Mouse (Mus musculus) Patski (cell line): ENCODE data around the gene Nbas. TPM values are rescaled to one million over a fixed set of nuclear protein-coding genes. Genes with fewer than 3 reads are reported as not detected.

Experiments
- ATAC-seq: fragments of 100-300 bp; one replicate; pipeline ENCODE4 v1.8.0; 2021
- CTCF ChIA-PET: fragments of 350-600 bp; sonication (Branson Sonifier 250); formaldehyde crosslinking; loops from one replicate; lab custom pipeline; 2022; ENCODE audit warnings: inconsistent platforms; lab: Charles Lee
- POLR2A ChIA-PET: fragments of 350-600 bp; sonication (Branson Sonifier 250); formaldehyde crosslinking; loops from one replicate; lab custom pipeline; 2022; ENCODE audit warnings: antibody characterized with exemption, inconsistent platforms; lab: Charles Lee
- DNase-seq: peaks from one replicate; pipeline ENCODE4 v3.0.0-alpha.2; 2011; ENCODE audit warnings: low read depth, low spot score
- H3K27me3 ChIP-seq: fragments of 371-371 bp; one replicate; pipeline ENCODE4 v1.5.1; 2021
- CTCF ChIP-seq: fragments of 100-300 bp; IDR thresholded peaks from one replicate; pipeline ENCODE4 v1.5.1; 2021
- in situ Hi-C: fragments of 300-500 bp; cut with MboI; formaldehyde crosslinking; loops from 3 replicates; pipeline ENCODE4 v1.11.1; 2018; ENCODE audit warnings: low pct_unique_long_range_greater_than_20kb, mixed read lengths
- polyA plus RNA-seq: library from polyadenylated mRNA; unstranded; gene quantifications from one replicate; pipeline ENCODE4 v1.2.3, GENCODE M21; 2021

The Nbas gene
- polyA plus RNA-seq, 1 experiment from 2014 or later: 16.1 TPM

- ATAC-seq: no peak
- POLR2A ChIA-PET: no interaction called here
- no peaks in the 10 kb centered on the region for H3K27me3 ChIP-seq
- CTCF ChIA-PET: no interaction called here
- in situ Hi-C loops: no loop called here
- DNase-seq: no peak
- TF ChIP-seq CTCF: no peak
These were observed 113.1 kb downstream of the Nbas start for GRCm38 (mm10) chr12:13382046-13382445.

GRCm38 (mm10) chr12:13389644-13390043, 120.7 kb downstream of the Nbas start:
- in situ Hi-C loops: no loop called here
- TF ChIP-seq CTCF: no peak
- no peaks in the 10 kb centered on the region for H3K27me3 ChIP-seq
- ChIA-PET CTCF (no interaction called here), POLR2A (no interaction called here)
- no peak for DNase-seq
- ATAC-seq: no peak

- in situ Hi-C loops: no loop called here
- no peaks in the 10 kb centered on the region for H3K27me3 ChIP-seq
- DNase-seq: no peak
- ChIA-PET POLR2A (no interaction called here), CTCF (interaction anchor here (1.3 kb wide), 1 partner anchor 8 kb away, joined by 4 read pairs; no protein-coding TSS in a partner anchor)
- TF ChIP-seq CTCF: no peak
- ATAC-seq: no peak
These were observed 141.3 kb downstream of the Nbas start for GRCm38 (mm10) chr12:13410191-13410590.

GRCm38 (mm10) chr12:13418651-13419050, 149.7 kb downstream of the Nbas start:
- POLR2A ChIA-PET: interaction anchor here (0.9 kb wide), 1 partner anchor 12 kb away, joined by 3 read pairs; no protein-coding TSS in a partner anchor
- CTCF ChIA-PET: interaction anchor here (0.7 kb wide), 1 partner anchor 9 kb away, joined by 4 read pairs; no protein-coding TSS in a partner anchor
- DNase-seq (no peak), ATAC-seq (no peak)
- no peak for TF ChIP-seq CTCF
- H3K27me3 ChIP-seq: no peaks in the 10 kb centered on the region
- in situ Hi-C loops: no loop called here

- no peak for ATAC-seq
- in situ Hi-C loops: no loop called here
- no peaks in the 10 kb centered on the region for H3K27me3 ChIP-seq
- CTCF ChIA-PET: interaction anchor here (1.1 kb wide), 2 partner anchors 21 to 59 kb away, joined by 3 to 4 read pairs; no protein-coding TSS in a partner anchor
- DNase-seq: no peak
- TF ChIP-seq CTCF: no peak
- POLR2A ChIA-PET: interaction anchor here (0.7 kb wide), 1 partner anchor 11 kb away, joined by 3 read pairs; no protein-coding TSS in a partner anchor
These were observed 161.3 kb downstream of the Nbas start for GRCm38 (mm10) chr12:13430219-13430618.

- ATAC-seq (no peak), DNase-seq (no peak)
- CTCF ChIA-PET: no interaction called here
- H3K27me3 ChIP-seq: no peaks in the 10 kb centered on the region
- no peak for TF ChIP-seq CTCF
- in situ Hi-C loops: no loop called here
- POLR2A ChIA-PET: no interaction called here
These were observed 175.9 kb downstream of the Nbas start for GRCm38 (mm10) chr12:13444653-13445431.

GRCm38 (mm10) chr12:13445486-13446065, 176.6 kb downstream of the Nbas start:
- in situ Hi-C loops: no loop called here
- CTCF ChIA-PET: no interaction called here
- POLR2A ChIA-PET: no interaction called here
- H3K27me3 ChIP-seq: no peaks in the 10 kb centered on the region
- TF ChIP-seq CTCF: no peak
- no peak for ATAC-seq
- no peak for DNase-seq

GRCm38 (mm10) chr12:13448916-13449315, 180.0 kb downstream of the Nbas start:
- no peaks in the 10 kb centered on the region for H3K27me3 ChIP-seq
- in situ Hi-C loops: no loop called here
- ATAC-seq (no peak), DNase-seq (no peak)
- ChIA-PET POLR2A (interaction anchor here (0.7 kb wide), 1 partner anchor 49 kb away, joined by 3 read pairs; no protein-coding TSS in a partner anchor), CTCF (no interaction called here)
- TF ChIP-seq CTCF: no peak

GRCm38 (mm10) chr12:13452050-13452449, 183.1 kb downstream of the Nbas start:
- ATAC-seq (no peak), DNase-seq (no peak)
- ChIA-PET POLR2A (no interaction called here), CTCF (interaction anchor here (1.2 to 2.7 kb wide), 2 partner anchors 14 to 22 kb away, joined by 4 to 8 read pairs; no protein-coding TSS in a partner anchor)
- no peaks in the 10 kb centered on the region for H3K27me3 ChIP-seq
- TF ChIP-seq CTCF: no peak
- in situ Hi-C loops: no loop called here

- in situ Hi-C loops: no loop called here
- ATAC-seq (no peak), DNase-seq (no peak)
- no peaks in the 10 kb centered on the region for H3K27me3 ChIP-seq
- POLR2A ChIA-PET: no interaction called here
- CTCF ChIA-PET: no interaction called here
- TF ChIP-seq CTCF: no peak
These were observed 191.4 kb downstream of the Nbas start for GRCm38 (mm10) chr12:13460223-13460853.
